Mouse (Mus musculus) spleen, postnatal 4 days (tissue): ENCODE measurements around the gene Inip.
A peak's percentile ranks its signal among the peaks of the same experiment; 100 is the strongest.
"Not testable (repeated sequence)": the region's sequence is repeated elsewhere in the genome, so short reads cannot be mapped to it uniquely, and the experiment has no call there.

Experiments used
- DNase-seq, 2 experiments: peaks; one replicate each; pipeline ENCODE4 v3.0.0; 2022; ENCODE audit warnings: low spot score in 2 of 2

Inip gene

DNA sequence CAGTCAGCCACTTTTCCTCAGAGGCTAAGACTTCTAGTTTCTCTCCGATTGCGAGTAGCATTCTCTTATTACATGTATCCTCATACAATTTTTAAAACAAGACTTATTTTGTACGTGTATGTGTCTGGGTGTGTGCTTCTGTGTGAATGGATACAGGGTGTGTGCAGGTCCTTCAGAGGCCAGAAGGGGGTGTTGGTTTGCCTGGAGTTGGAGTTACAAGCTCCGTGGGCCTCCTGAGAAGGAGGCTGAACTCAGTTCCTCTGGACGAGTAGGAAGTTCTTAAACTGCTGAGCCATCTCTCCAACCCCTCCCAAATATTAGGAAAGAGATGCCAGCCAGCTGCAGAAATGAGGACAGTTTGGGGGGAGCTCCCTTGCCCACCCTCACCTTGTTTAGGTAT, 7.0 kb upstream of the Inip start:
- peak in 1 of 2 experiments; percentile 33 for DNase-seq

DNA sequence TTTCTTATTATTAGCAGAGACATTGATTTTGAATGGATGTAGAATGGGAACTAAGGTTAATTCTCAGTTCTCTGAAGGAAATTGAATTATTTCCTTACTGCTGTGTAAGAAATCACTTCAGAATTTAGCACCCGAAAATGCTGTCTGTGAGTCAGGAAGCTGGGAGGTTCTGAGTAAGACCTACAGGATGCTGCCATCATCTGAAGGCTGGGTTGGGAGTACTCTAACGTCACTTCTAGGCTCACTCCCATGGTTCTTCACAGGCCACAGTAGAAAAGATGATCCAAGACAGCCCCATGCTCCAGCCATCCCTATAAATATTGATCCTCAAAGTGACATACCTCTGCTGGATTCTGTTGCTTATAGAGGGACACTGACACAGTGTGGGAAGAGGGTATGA, 6.1 kb upstream of the Inip start:
- DNase-seq = no peak

DNA sequence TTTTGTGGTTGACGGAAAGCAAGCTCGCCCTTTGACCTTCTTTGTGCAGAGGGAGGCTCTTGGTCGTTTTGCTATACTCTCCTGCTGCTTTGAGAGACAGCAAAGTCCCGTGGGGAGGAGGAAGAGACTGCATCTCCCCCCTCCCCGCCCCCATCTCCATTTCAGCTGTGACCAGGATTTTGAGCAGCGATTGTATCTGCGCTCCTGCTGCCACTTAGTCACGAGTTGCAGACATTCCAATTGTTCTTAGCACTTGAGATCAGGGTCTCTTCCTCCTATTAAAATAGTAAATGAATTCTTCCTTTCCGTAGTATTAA, 5.4 kb upstream of the Inip start:
- no peak for DNase-seq

DNA sequence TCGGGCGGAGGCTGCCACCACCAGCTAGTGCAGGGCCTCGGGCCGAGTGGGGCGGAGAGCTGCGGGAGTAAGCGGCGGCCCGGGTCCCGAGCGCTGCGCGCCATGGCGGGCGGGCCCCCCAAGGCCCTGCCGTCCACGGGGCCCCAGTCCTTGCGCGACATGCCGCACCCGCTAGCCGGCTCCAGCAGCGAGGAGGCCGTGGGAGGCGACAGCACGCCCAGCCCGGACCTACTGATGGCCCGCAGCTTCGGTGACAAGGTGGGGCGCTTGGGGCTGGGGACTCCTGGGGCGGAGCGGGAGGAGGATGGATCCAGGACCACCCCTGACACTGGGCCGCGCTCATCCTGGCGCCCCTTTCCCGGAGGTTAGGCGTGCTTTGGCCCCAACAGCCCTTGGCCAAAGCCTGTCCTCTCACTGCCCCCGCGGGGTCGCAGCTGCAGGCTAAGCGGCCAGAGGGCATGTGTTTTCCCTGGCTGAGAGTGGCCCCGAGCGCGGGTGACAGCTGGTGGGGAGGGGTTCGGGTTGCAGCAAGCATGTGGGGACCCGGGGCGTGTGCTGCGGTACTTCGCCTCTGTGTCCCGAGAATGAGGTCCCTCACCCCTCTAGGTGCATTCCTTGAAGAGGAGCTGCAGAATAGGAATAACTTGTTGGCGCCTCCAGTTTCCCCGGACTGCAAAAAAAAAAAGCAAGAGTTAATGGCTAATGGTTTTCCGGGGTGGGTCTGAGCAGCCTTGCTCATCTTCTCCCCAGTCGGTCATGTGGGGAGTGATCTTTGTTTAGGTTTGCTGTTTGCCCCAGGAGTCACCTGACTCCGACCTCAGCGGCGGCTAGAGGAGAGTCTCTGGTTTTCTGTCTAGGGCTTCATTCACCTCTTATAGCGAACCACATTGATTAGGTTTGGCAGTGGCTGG, 4.8 kb upstream of the Inip start:
- peak in 1 of 2 experiments; percentile 44 for DNase-seq

DNA sequence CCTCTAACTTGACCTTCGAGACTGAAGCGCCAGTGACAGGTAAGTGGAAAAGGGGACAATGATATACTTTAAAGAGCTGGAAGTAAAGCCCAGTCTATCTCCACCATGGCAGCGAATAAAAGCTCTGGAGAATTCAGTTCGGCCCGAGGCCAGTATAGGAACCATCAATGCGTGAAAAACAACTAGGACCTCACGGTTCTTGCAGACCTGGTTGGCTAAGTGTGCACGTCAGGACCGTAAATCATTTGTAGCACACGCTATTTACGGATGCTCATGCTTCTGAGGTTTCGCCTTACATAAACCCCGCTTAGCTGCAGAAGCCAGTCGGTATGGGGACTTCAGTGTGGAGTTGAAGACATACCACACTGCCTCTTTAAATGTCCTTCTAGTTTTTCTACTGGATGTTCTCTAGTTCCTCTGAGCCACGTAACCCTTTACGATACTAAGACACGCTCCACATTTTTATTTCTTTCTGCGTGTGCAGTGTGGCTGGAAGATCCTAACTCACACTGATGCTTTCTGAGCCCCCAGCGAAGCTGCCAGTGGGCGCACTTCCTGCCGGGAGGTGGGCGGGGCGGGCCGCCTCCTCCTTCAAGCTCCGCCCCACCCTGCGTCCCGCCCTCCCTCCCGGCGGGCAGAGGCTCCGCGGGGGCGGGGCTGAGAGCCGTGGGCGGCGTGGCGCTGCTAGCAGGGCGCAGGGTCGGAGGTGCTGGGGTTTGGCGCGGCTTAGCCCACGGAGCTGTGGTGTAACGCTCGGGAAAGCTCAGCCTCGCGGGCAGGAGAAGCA, 4.0 kb upstream of the Inip start, which contains the start of gene Snx30:
Snx30 (plus strand) TSS at position 660 of the 787 bp plus-strand sequence.
- DNase-seq = peak; percentile 89 to 95

DNA sequence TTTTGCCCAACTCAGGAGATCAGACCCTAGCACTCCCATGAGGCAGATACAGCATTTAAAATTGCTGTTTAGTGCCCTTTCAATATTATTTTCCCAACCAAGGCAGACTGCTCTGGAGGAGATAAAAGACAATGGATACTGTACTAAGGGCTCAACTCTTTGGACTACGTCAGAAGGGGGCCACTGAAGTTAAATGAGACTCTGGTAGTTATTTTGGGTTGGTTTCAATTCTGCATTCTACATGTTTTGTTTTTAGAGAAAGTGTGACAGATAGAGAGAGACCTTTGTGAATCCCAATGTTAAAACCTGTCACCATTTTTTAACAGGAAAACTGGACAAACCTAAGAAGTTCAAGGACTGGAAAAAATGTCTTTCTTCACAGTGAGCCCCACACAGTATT, 3.4 kb upstream of the Inip start:
- DNase-seq = no peak

DNA sequence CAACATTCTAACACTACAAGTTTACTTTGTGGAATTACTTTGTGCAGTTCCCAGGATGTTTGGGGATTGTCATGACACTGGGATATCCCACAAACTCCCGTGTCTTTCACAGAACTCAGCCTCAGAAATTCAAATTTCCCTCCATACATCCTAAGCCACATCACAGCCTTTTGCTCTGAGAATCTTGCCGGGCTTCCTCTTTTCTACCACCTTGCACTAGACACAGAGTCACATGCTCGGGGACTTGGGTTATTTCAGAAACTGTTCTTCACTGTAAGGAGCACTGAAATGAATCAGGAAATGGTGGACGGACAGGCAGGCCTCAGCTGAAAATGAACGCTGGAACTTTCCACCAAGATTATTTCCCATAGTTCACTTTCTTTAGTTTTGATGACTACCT, 2.0 kb upstream of the Inip start:
- peak in 1 of 2 experiments; percentile 34 for DNase-seq

DNA sequence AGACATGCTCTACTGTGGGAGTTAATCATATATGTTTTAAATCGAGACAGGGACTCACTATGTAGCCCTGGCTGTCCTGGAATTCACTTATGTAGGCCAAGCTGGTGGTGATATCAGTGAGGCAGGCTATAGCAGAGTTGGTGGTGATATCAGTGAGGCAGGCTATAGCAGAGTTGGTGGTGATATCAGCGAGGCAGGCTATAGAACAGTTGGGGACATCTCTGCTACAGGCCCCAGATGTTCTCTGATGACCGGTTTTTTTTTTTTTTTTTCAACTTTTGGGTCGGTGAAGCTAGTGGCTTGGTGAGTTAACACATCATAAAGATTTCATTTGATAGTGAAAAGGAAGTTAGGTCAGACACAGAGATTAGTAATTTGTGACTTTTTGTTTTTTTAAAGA, 1.4 kb upstream of the Inip start:
- no peak for DNase-seq

DNA sequence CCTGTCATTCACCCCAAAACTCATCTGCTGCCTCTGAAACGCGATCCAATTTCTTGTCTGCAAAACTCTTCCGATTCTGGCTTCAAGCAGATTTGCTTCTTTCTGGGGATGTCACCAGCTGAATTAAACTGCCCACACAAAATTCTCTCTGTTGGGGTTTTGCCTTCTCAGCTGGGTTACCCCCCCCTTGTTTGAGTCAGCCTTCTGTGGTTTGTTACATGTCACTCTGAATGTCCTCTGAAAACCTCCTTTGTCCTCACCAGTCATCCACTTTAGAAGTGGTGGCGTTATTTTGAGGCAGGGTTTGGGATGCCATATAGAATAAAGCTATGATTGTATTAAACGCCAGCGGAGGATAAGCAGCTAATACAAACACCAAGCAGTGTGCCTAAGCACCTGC, 718 bp upstream of the Inip start:
- no peak for DNase-seq

DNA sequence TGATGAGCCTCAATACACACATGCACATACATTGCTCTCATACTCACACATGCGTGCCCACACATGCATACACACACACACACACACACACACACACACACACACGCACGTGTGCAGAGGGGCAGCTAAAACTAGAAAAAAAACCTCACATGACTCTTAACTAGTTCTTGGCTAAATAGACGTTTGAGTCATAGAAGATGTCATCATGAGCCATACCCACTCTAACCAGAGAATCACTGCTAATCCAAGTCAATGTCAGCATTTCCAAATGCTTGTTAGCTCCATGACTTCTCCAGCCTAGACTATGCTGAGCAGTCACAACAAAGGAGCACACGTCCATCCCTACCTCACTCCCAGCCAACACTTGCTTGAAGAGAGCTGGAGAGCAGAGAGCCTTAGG, 1.2 kb downstream of the Inip start:
- no peak for DNase-seq

DNA sequence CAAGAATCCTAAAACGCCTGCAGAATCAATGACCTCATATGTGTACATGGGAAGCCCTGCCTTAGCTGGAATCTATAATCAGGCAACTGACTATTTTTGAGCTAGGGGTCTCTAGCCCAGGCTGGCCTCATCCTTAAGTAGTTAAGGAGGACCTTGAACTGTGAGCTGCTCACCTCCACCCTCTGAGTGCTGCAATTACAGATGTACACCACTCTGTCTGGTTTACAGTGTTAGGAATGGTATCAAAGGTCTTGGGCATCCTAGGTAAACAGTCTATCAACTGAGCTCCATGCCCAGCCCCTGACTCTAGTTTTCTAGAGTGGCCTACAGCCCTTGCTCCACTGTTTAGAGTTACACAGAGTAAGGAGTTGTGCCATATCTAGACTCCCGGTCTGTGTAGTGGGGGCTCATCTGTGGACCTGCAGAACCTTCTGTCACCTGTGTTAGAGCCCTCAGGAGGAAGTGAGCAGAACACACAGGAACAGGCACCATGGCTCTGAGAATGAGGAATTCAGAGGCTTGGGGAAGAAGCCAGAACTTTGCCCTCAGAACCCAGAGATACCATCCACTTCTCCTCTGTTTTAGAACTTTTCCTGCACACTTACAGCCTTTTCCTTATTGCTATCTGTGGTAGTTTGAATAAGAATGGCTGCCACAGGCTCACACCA, 5.5 kb downstream of the Inip start:
- DNase-seq = no peak

DNA sequence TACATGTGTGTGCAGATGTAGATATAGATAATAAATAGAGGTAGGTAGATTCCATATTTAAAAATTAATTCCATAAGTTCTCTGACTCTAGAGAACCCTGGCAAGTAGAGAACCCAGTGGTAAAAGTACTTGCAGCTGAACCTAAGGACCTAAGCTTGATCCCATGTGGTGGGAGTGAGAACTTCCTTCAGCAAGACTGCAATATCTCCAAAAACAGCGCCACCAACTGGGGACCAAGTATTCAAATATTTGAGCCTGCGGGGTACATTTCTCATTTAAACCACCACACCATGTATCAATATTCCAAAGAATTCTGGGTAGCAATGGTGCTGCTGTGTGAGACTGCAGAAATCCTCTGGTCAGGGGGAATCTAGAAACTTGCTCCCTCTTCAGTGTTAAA, 7.3 kb downstream of the Inip start:
- DNase-seq = no peak

DNA sequence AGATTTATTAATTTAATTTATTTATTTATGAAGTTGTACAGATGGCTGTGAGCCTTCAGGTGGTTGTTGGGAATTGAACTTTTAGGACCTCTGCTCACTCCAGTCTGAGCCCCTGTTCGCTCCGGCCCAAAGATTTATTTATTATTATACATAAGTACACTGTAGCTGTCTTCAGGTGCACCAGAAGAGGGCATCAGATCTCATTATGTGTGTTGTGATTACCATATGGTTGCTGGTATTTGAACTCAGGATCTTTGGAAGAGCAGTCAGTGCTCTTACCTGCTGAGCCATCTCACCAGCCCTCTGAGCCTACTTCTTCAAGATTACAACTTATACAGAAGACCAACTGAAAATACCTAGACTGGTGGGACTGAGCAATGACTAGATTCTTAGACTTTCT, 7.8 kb downstream of the Inip start:
- DNase-seq = not testable (repeated sequence)

DNA sequence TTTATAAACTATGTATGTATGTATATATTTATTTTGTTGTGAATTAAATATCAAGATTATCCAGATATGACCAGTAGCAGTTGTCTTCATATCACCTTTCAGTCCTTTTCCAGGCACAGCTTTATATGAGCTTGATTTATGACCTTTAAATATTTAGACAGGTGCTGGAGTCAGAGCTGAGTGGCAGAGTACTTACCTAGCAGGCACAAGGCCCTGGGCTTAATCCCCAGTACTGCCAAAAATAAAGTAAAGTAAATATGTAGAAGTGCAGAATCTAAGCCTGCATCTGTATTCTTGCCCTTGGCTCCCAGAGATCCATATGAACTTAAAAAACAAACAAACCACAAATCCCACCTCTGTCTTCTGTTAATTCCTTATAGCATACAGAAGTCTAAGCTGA, 12.4 kb downstream of the Inip start:
- DNase-seq = no peak

DNA sequence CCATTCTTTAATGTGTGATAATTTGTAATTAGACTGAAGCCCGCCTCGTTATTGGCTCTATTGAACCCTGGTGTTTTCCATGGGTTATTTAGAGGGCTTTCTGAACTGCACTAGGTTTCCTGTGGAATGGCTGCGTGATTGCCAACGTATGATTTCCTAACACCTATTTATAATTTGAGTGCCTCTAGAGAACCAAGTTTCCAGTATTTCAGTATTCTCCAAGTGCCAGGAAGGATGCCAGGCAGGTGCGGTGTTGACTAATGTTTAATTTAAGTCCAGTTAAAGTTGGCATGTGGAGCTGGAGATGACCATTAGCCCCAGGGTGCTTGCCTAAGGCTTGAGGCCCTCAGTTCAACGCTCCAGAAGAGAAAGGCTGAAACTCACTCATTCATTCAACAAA, 14.3 kb downstream of the Inip start:
- DNase-seq = no peak

DNA sequence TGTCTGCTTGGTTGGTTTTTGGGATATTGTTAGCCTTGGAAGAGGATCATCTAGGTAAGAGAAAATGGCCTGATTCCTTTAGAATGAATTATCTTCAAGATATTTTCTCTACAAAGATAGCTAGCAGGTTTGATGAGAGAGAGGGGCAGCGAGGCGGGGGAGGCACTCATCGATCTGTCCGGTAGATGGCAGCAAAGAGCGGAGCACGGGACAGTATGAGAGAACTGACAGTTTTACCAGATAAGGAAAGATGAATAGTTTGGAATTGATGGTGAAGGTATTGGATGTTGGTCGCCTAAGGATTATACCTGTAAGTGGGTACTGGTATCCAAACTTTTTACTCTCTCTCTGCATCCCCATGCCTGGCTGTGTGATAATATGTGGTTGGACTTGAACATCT, 14.7 kb downstream of the Inip start:
- DNase-seq = peak; percentile 75 to 93

DNA sequence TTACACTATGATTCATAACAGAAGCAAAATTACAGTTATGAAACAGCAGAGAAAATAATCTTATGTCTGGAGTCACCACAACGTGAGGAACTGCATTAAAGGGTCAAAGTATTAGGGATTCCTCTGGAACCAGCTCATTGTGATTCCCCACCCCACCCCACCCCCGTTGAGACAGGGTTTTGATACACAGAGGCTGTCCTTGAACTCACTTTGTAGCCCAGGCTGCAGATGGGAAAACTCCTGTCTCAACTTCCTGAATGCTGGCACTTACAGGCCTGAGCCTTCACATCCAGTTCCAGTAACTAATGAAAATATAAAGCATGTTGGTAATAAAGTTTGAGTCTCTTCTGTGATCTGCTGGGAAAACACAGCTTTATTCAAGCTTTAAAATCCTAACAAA, 16.0 kb downstream of the Inip start:
- no peak for DNase-seq

DNA sequence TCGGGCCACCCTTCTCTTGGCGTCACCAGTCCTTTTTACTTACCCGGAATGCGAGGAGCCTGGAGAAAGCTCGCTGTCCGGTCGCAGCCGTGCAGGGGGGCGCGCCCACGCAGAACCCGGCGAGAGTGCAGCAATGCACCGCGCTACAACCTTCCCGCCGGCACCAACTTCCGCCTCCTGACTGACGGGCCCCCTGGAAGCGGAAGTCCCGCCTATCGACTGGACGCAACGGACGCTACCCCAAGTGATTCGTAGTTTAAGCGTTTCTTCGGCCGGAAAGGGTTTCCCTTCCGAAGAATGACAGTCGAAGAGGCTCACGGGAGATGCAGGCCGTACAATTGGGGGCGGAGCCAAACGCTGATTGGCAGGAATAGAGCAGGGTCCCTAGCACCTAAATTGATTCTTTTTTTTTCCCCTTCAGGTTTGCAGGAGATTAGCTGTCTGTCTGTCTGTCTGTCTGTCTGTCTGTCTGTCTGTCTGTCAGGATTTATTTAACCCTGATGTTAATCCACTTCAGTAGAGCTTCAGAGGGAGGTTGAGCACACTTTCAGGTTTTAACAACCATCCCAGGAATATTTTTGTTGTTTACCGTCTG, 17.6 kb downstream of the Inip start:
- DNase-seq = peak; percentile 93 to 95

DNA sequence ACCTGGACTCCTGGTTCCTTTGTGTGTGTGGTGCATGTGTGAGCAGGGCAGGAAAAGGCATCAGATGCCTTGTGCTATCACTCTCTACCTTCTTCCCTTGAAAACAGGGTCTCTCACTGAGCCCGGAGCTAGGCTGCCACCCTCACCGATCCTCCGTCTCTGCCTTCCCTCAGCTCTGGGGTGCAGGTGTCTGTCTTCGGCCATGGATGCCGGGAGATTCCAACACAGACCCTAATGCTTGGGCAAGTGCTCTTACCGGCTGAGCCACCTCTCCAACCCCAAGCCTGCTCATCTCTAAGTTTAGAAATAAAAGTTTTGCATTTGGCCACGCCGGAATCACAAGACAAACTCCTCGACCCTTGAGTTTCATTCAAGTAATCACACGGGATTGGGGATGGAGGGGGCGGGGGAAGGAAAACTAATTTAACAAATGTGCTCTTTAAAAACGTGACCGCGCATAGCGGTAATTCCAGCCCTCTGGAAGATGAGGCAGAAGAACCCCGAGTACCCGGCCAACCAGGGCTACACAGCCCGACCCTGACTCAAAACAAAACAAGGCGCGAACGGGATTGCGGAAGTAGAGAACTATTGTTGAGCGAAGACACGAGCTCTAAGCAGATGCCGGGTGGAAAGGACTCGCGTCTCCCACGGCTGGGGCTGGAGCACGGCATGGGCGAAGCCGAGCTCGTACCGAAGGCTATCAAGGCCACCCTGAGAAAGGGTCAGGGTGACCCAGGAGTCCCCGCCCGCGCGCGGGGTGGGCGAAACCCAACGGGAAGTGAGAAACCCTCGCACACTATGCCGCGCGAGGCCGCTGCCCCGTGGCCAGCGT, 18.3 kb downstream of the Inip start:
- peak in 1 of 2 experiments; percentile 45 for DNase-seq

DNA sequence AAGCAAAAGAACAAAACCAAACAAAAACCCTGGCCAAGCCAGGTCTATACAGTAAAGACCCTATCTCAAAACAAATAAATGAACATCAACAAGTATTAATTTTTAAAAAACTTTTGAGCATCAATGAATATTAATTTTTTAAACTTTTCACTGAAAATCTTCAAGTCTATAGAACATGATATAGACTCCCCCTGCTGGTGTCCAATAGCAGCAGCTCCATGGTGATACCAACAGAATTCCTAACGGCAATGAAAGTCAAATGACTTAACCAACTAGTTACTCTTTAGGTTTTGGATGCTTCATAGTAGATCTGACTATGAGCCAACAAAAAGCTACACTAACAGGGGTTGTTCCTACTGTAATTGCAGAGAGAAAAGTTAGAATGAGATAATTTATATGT, 20.8 kb downstream of the Inip start:
- DNase-seq = no peak

DNA sequence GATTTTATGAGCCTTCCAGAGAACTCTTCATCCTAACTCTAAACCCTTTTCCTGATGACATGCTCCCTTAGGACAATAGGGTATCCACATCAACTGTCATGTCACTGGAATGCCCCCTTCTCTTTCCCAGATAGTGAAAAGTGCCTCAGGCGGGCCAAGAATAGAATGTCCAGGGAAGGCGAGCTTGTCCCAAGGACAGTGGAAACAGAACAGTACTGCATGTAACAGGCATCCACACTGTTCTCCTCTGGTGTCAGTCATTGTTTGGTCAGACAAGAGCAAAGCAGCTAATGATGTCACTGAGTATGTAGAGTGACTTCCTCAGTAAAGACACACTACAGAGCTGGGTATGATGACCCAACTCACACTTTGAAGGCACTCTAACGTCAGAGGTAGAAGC, 23.6 kb downstream of the Inip start:
- no peak for DNase-seq
